In the genomic region with DNA sequence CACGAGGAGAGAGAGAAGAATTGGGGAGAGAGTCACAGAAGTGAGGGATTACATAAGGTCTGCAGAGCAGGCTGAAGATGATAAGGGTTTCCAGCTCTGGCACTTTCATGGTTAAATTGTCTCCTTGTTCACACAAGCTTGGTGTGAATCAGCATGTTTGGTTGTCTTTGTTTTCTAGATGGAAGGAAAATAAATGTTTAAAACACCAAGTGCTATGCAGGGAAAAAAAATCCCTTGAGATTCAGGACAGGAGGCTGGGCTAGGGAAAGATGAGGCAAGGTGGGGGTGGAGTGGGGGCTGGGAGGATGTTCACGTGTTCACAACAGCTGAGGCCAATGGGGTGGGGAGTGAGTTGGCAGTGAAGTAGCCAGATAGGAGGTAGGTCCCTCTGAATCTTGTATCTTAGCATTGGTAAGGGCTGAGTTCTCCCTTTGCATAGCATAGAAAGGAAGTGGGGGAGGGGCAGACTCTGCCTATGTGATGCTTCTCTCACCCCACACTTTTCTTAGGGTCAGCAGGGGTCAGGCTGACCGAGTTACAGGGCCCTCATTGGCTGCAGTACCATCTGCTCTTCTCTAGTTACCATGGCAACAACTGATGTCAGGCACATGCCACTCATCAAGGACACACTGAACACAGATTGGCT, we compare ENCODE assay signal across 8 mouse cellular contexts. TPM values are rescaled to one million over a fixed set of nuclear protein-coding genes. Genes with fewer than 3 reads are reported as not detected.
A peak's percentile ranks its signal among the peaks of the same experiment; 100 is the strongest.
DNase-seq lines count a peak whose midpoint lies in the region; ATAC-seq and TF ChIP-seq lines count a peak whose summit lies in the region.

No protein-coding gene starts in this region.

- no peak for TF ChIP-seq EP300 in stomach, postnatal 0 days (optimal IDR thresholded peaks at IDR 0.05)

- DNase-seq in kidney, postnatal 10 days, result peak; percentile 27
- no peak for DNase-seq in kidney, postnatal 14 days
- peak; percentile 91 for DNase-seq in cerebellum, adult 11-12 months
- DNase-seq in layer of hippocampus, adult 9-11 months, result peak; percentile 90
- peak; percentile 86 for DNase-seq in mesoderm, embryonic 11.5 days (ENCODE audit: low read depth, low spot score)
- DNase-seq in stomach, postnatal 0 days (ENCODE audit: low spot score), result no peak
- no peak for DNase-seq in gastrocnemius, postnatal 4 days (ENCODE audit: low spot score in 2 of 2)

- WGBS in forebrain, embryonic 15.5 days, result 4% methylated on average over 3 of the region's 3 CpGs
- 9% methylated on average over 3 of the region's 3 CpGs for WGBS in stomach, postnatal 0 days

- H3K9me3 ChIP-seq in forebrain, embryonic 15.5 days, result no peaks in the 10 kb centered on the region
- H3K9me3 ChIP-seq in stomach, postnatal 0 days (ENCODE audit: control insufficient read depth, low read length), result no peaks in the 10 kb centered on the region

- no peaks in the 10 kb centered on the region for H3K36me3 ChIP-seq in forebrain, embryonic 15.5 days
- H3K36me3 ChIP-seq in stomach, postnatal 0 days (ENCODE audit: control insufficient read depth, insufficient read depth, low read length), result peaks cover 7% of the 10 kb centered on the region; the same call in 1 of the 2 replicates

- H3K4me3 ChIP-seq in forebrain, embryonic 15.5 days, result peak overlapping the region; percentile 21
- no peak overlapping the region for H3K4me3 ChIP-seq in stomach, postnatal 0 days (ENCODE audit: low read depth, low read length)

- H3K9ac ChIP-seq in forebrain, embryonic 15.5 days (replicated peaks), result no peak overlapping the region
- no peak overlapping the region for H3K9ac ChIP-seq in stomach, postnatal 0 days (ENCODE audit: low read length)

- peak overlapping the region; percentile 79 for H3K27ac ChIP-seq in forebrain, embryonic 15.5 days (replicated peaks)
- no peak overlapping the region for H3K27ac ChIP-seq in stomach, postnatal 0 days (replicated peaks)

- ATAC-seq in forebrain, embryonic 15.5 days (replicated peaks), result peak; percentile 94
- peak; percentile 63 for ATAC-seq in stomach, postnatal 0 days (ENCODE audit: low FRiP score, low TSS enrichment)

- H3K4me1 ChIP-seq in forebrain, embryonic 15.5 days, result peaks cover 21% of the 10 kb centered on the region
- H3K4me1 ChIP-seq in stomach, postnatal 0 days (replicated peaks; ENCODE audit: control insufficient read depth, insufficient read depth), result no peaks in the 10 kb centered on the region

- H3K4me2 ChIP-seq in forebrain, embryonic 15.5 days (replicated peaks), result peak overlapping the region; percentile 34
- no peak overlapping the region for H3K4me2 ChIP-seq in stomach, postnatal 0 days (replicated peaks; ENCODE audit: low read depth)

- H3K27me3 ChIP-seq in forebrain, embryonic 15.5 days, result no peaks in the 10 kb centered on the region
- no peaks in the 10 kb centered on the region for H3K27me3 ChIP-seq in stomach, postnatal 0 days (ENCODE audit: control insufficient read depth, insufficient read depth, low read length)

- TF ChIP-seq CTCF in stomach, postnatal 0 days (IDR thresholded peaks at IDR 0.05; ENCODE audit: low read depth), result no peak

RNA-seq across cellular contexts. Expression of gene Tspyl4, which starts 19.5 kb away (rescaled TPM):
- polyA plus RNA-seq in forebrain, embryonic 15.5 days (2015; fragmentation: Nextera tagmentation; extraction: Ambion mirVana), result 166 and 196 TPM in 2 replicates
- 11.9 and 12.8 TPM in 2 replicates for polyA plus RNA-seq in stomach, postnatal 0 days (2015; fragmentation: Nextera tagmentation; extraction: Ambion mirVana)
- total RNA-seq in gastrocnemius, postnatal 4 days (2021), result 1 to 10 TPM; 2.3 to 2.8 TPM

RNA-seq across cellular contexts. Expression of gene Tspyl1, which starts 34.7 kb away (rescaled TPM):
- polyA plus RNA-seq in forebrain, embryonic 15.5 days (2015; fragmentation: Nextera tagmentation; extraction: Ambion mirVana), result 133 and 134 TPM in 2 replicates
- polyA plus RNA-seq in stomach, postnatal 0 days (2015; fragmentation: Nextera tagmentation; extraction: Ambion mirVana), result 46.7 and 49.1 TPM in 2 replicates
- 10 to 100 TPM; 49.7 to 51.0 TPM for total RNA-seq in gastrocnemius, postnatal 4 days (2021)

Comparison
In these comparisons a context has a peak if more than half of its experiments do, and no peak if none do; other contexts are left out.
1. DNase-seq: peak in kidney, postnatal 10 days (single experiment), cerebellum, adult 11-12 months (single experiment), layer of hippocampus, adult 9-11 months (single experiment) and mesoderm, embryonic 11.5 days (single experiment); none in kidney, postnatal 14 days (single experiment), stomach, postnatal 0 days (single experiment) and gastrocnemius, postnatal 4 days (0 of 2).
2. RNA of gene Tspyl4, which starts 19.5 kb away (polyA plus RNA-seq): 166 to 196 TPM in forebrain, embryonic 15.5 days; 11.9 to 12.8 TPM in stomach, postnatal 0 days; every median in the first group is over 10 times any median in the second.